Mouse (Mus musculus) heart, embryonic 16.5 days (tissue): ENCODE measurements around the gene Txndc16. TPM values are rescaled to one million over a fixed set of nuclear protein-coding genes. Genes with fewer than 3 reads are reported as not detected.

Experiments used
- ATAC-seq: fragments of 200-750 bp; cut with Nextera tagmentation; replicated peaks from 2 replicates; pipeline ENCODE4 v1.8.0; 2017; ENCODE audit warnings: moderate number of reproducible peaks; ENCODE audit not compliant: insufficient read depth, low FRiP score; ENCODE audit errors: extremely low read depth
- H3K27ac ChIP-seq: fragments of 300-500 bp; sonication (generic); 2 replicates; pipeline ENCODE4 v1.5.1; 2014; ENCODE audit warnings: mild to moderate bottlenecking, low read length, control low read depth, moderate library complexity
- H3K27me3 ChIP-seq: fragments of 300-500 bp; sonication (generic); 2 replicates; pipeline ENCODE4 v1.6.1; 2014; ENCODE audit warnings: low read length, mixed read lengths; ENCODE audit not compliant: control insufficient read depth, insufficient read depth
- H3K36me3 ChIP-seq: fragments of 300-500 bp; sonication (generic); 2 replicates; pipeline ENCODE4 v1.6.1; 2014; ENCODE audit not compliant: control insufficient read depth, insufficient read depth
- H3K4me1 ChIP-seq: fragments of 300-500 bp; sonication (generic); 2 replicates; pipeline ENCODE4 v1.6.1; 2014; ENCODE audit warnings: low read length, mixed read lengths; ENCODE audit not compliant: control insufficient read depth, insufficient read depth
- H3K4me2 ChIP-seq: fragments of 300-500 bp; sonication (generic); 2 replicates; pipeline ENCODE4 v1.6.1; 2014; ENCODE audit warnings: low read depth, mild to moderate bottlenecking, control low read depth, low read length
- H3K4me3 ChIP-seq: fragments of 300-500 bp; sonication (generic); 2 replicates; pipeline ENCODE4 v1.5.1; 2014; ENCODE audit warnings: mild to moderate bottlenecking, control low read depth, low read length
- H3K9ac ChIP-seq: fragments of 300-500 bp; sonication (generic); 2 replicates; pipeline ENCODE4 v1.6.1; 2014; ENCODE audit warnings: low read length, control low read depth
- H3K9me3 ChIP-seq: fragments of 300-500 bp; sonication (generic); replicated peaks from 2 replicates; pipeline ENCODE4 v1.6.1; 2016; ENCODE audit warnings: low read length; ENCODE audit not compliant: control insufficient read depth
- WGBS: fragments of 180-500 bp; shearing (Covaris S2); extraction: QIAGEN DNeasy Blood & Tissue Kit; methylation state at CpG from one replicate; pipeline ENCODE4 v1.1.7; 2014; 5-methylcytosine and 5-hydroxymethylcytosine counted together
- polyA plus RNA-seq: library from polyadenylated mRNA; unstranded; fragments of >200 nt; fragmentation: Nextera tagmentation; extraction: Ambion mirVana; gene quantifications from 2 replicates; pipeline ENCODE4 v1.2.1, GENCODE M21; 2015

The Txndc16 gene
- polyA plus RNA-seq, 1 experiment from 2014 or later: 13.1 TPM

- Histone ChIP-seq H3K4me3 (no peak overlapping the region), H3K27ac (no peak overlapping the region), H3K27me3 (no peaks in the 10 kb centered on the region), H3K4me1 (peaks cover 3% of the 10 kb centered on the region; the same call in 1 of the 2 replicates), H3K9me3 (no peaks in the 10 kb centered on the region), H3K9ac (no peak overlapping the region), H3K4me2 (no peak overlapping the region), H3K36me3 (no peaks in the 10 kb centered on the region)
- WGBS: 94% methylated on average over 9 of the region's 9 CpGs
- ATAC-seq: no peak
These were observed 3.3 kb downstream of the Txndc16 start for GRCm38 (mm10) chr14:45216711-45217340.

- no peak overlapping the region for H3K4me3 ChIP-seq
- no peaks in the 10 kb centered on the region for H3K36me3 ChIP-seq
- H3K27ac ChIP-seq: no peak overlapping the region
- no peak for ATAC-seq
- H3K9me3 ChIP-seq: no peaks in the 10 kb centered on the region
- no peak overlapping the region for H3K9ac ChIP-seq
- no peaks in the 10 kb centered on the region for H3K27me3 ChIP-seq
- no peak overlapping the region for H3K4me2 ChIP-seq
- WGBS: 93% methylated on average over 1 of the region's 1 CpGs
- H3K4me1 ChIP-seq: no peaks in the 10 kb centered on the region
These were observed 8.7 kb downstream of the Txndc16 start for GRCm38 (mm10) chr14:45211431-45211830.

GRCm38 (mm10) chr14:45210683-45211082, 9.4 kb downstream of the Txndc16 start:
- Histone ChIP-seq H3K36me3 (no peaks in the 10 kb centered on the region), H3K9ac (no peak overlapping the region), H3K27me3 (no peaks in the 10 kb centered on the region), H3K4me1 (no peaks in the 10 kb centered on the region), H3K4me3 (no peak overlapping the region), H3K4me2 (no peak overlapping the region), H3K27ac (no peak overlapping the region), H3K9me3 (no peaks in the 10 kb centered on the region)
- ATAC-seq: no peak
- 61% methylated on average over 4 of the region's 4 CpGs for WGBS

- ATAC-seq: no peak
- Histone ChIP-seq H3K4me2 (no peak overlapping the region), H3K9ac (no peak overlapping the region), H3K36me3 (peaks cover 3% of the 10 kb centered on the region), H3K27me3 (no peaks in the 10 kb centered on the region), H3K27ac (no peak overlapping the region), H3K9me3 (no peaks in the 10 kb centered on the region), H3K4me1 (no peaks in the 10 kb centered on the region), H3K4me3 (no peak overlapping the region)
These were observed 19.5 kb downstream of the Txndc16 start for GRCm38 (mm10) chr14:45200607-45201006.

GRCm38 (mm10) chr14:45190999-45191398, 29.1 kb downstream of the Txndc16 start:
- Histone ChIP-seq H3K27me3 (no peaks in the 10 kb centered on the region), H3K9me3 (peaks cover 4% of the 10 kb centered on the region; the same call in 1 of the 2 replicates), H3K27ac (no peak overlapping the region), H3K4me2 (no peak overlapping the region), H3K36me3 (peaks cover 2% of the 10 kb centered on the region; the same call in 1 of the 2 replicates), H3K4me1 (no peaks in the 10 kb centered on the region), H3K4me3 (no peak overlapping the region), H3K9ac (no peak overlapping the region)
- ATAC-seq: no peak
- WGBS: 77% methylated on average over 2 of the region's 2 CpGs

GRCm38 (mm10) chr14:45181611-45182010, 38.5 kb downstream of the Txndc16 start:
- no peak for ATAC-seq
- WGBS: 60% methylated on average over 4 of the region's 4 CpGs
- no peaks in the 10 kb centered on the region for H3K36me3 ChIP-seq
- H3K27ac ChIP-seq: no peak overlapping the region
- no peaks in the 10 kb centered on the region for H3K9me3 ChIP-seq
- H3K4me3 ChIP-seq: no peak overlapping the region
- H3K4me1 ChIP-seq: no peaks in the 10 kb centered on the region
- H3K27me3 ChIP-seq: no peaks in the 10 kb centered on the region
- H3K4me2 ChIP-seq: no peak overlapping the region
- H3K9ac ChIP-seq: no peak overlapping the region

- Histone ChIP-seq H3K36me3 (no peaks in the 10 kb centered on the region), H3K9ac (no peak overlapping the region), H3K4me3 (no peak overlapping the region), H3K9me3 (no peaks in the 10 kb centered on the region), H3K27ac (no peak overlapping the region), H3K4me1 (peaks cover 8% of the 10 kb centered on the region), H3K4me2 (no peak overlapping the region), H3K27me3 (no peaks in the 10 kb centered on the region)
- no peak for ATAC-seq
- 92% methylated on average over 2 of the region's 2 CpGs for WGBS
These were observed 40.5 kb downstream of the Txndc16 start for GRCm38 (mm10) chr14:45179606-45180005.

GRCm38 (mm10) chr14:45179186-45179585, 40.9 kb downstream of the Txndc16 start:
- H3K36me3 ChIP-seq: no peaks in the 10 kb centered on the region
- H3K9ac ChIP-seq: no peak overlapping the region
- 78% methylated on average over 2 of the region's 2 CpGs for WGBS

GRCm38 (mm10) chr14:45175012-45175740, 45.0 kb downstream of the Txndc16 start:
- Histone ChIP-seq H3K4me2 (no peak overlapping the region), H3K4me3 (no peak overlapping the region), H3K9me3 (no peaks in the 10 kb centered on the region), H3K27ac (no peak overlapping the region), H3K4me1 (peaks cover 13% of the 10 kb centered on the region), H3K9ac (no peak overlapping the region), H3K36me3 (no peaks in the 10 kb centered on the region; the same call in 1 of the 2 replicates), H3K27me3 (no peaks in the 10 kb centered on the region)
- 64% methylated on average over 14 of the region's 14 CpGs for WGBS
- no peak; the same call in 1 of the 2 replicates for ATAC-seq

More at GRCm38 (mm10) chr14:45179186-45179585, 40.9 kb downstream of the Txndc16 start:
- H3K4me2 ChIP-seq: no peak overlapping the region
- no peak overlapping the region for H3K27ac ChIP-seq
- ATAC-seq: no peak
- peaks cover 12% of the 10 kb centered on the region for H3K4me1 ChIP-seq
- H3K9me3 ChIP-seq: no peaks in the 10 kb centered on the region
- no peak overlapping the region for H3K4me3 ChIP-seq
- no peaks in the 10 kb centered on the region for H3K27me3 ChIP-seq
